Mouse (Mus musculus) megakaryocyte, adult 5-6 weeks (primary cell): ENCODE results near the gene Plppr3. TPM values are rescaled to one million over a fixed set of nuclear protein-coding genes. Genes with fewer than 3 reads are reported as not detected.

Experiments
- ATAC-seq: 2 replicates; pipeline ENCODE4 v1.8.0; 2016; ENCODE audit warnings: mild to moderate bottlenecking, inconsistent platforms; ENCODE audit not compliant: poor library complexity, severe bottlenecking
- total RNA-seq, 2 experiments: library from RNA; stranded (forward) in 1 of 2; stranded (reverse) in 1 of 2; fragments of 153-499, 151-499 nt in 1 of 2; fragments of 221-1000, 200-1000 nt in 1 of 2; gene quantifications; 2 replicates each; pipeline versions ENCODE4 v1.2.3 to v1.2.4; 2015 to 2017

Plppr3 gene
- total RNA-seq, 2 experiments from 2014 or later, result 10.6 to 17.6 TPM

DNA sequence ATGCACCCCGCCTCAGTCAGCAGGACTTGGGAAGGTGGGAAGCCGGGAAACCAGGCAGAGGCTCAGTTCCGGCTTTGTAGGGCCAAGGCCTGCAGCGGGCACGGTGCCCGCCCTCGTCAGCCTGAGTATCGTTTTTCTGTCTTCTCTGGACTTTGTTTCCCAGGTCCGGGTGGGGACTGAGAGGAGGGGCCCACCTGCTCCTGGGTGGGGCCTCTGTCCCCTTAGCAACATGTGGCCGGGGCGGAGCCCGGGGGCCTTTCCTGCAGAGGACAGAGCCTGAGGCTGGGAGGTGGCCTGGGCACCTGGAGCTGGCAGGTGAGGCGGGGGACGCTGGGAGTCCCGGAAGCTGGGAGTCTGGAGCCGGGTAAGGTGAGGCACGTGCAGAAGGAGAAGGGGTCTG, 52.1 kb downstream of the Plppr3 start:
- ATAC-seq, result no peak

- no peak for ATAC-seq
These were observed 52.7 kb downstream of the Plppr3 start for GRCm38 (mm10) chr10:79821731-79822130.

- no peak for ATAC-seq
These were observed 53.7 kb downstream of the Plppr3 start, which contains the start of gene Misp for GRCm38 (mm10) chr10:79820782-79821181. Gene Misp, plus strand, starts transcription at chr10:79820989.

DNA sequence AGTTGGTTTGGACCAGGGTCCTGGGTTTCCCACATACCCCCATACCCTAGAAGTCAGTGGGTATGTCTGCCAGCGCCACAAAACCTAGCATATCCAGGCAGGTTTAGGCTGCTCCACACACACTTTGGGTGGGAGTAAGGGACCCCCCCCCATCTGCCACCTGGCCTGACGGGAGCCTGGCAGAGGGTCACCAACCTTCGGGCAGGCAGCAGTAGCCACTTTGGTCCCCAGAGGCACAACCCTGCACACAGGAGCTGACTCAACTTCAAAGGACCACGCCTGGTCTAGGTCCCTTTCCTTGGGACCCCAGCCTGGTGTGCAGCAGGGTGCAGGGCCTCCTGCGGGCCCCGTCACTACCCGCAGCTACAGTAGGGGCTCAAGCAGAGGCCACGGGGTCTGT, 54.2 kb downstream of the Plppr3 start:
- ATAC-seq, result no peak

GRCm38 (mm10) chr10:79819606-79820005, 54.8 kb downstream of the Plppr3 start:
- ATAC-seq, result no peak

DNA sequence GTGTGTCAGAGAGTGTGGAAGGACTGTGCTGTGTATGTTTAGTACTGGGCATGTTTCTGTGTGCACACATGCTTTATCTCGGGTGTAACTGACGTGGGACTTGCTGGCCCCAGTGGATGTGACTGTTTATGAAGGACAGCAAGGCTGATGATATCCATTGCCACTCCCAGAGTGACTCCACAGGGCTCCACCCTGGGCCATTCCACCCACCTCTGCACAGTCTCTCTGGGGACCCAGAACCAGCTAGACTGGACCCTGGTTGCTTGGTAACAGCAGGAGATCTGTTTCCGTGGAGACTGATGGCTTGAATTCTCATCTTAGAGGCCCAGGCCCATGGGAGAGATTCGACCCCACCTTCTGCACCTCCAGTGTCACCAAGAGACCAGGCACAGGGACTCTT, 56.2 kb downstream of the Plppr3 start:
- ATAC-seq, result no peak

GRCm38 (mm10) chr10:79817111-79817510, 57.3 kb downstream of the Plppr3 start:
- no peak for ATAC-seq

GRCm38 (mm10) chr10:79815671-79816494, 58.6 kb downstream of the Plppr3 start:
- ATAC-seq, result no peak

DNA sequence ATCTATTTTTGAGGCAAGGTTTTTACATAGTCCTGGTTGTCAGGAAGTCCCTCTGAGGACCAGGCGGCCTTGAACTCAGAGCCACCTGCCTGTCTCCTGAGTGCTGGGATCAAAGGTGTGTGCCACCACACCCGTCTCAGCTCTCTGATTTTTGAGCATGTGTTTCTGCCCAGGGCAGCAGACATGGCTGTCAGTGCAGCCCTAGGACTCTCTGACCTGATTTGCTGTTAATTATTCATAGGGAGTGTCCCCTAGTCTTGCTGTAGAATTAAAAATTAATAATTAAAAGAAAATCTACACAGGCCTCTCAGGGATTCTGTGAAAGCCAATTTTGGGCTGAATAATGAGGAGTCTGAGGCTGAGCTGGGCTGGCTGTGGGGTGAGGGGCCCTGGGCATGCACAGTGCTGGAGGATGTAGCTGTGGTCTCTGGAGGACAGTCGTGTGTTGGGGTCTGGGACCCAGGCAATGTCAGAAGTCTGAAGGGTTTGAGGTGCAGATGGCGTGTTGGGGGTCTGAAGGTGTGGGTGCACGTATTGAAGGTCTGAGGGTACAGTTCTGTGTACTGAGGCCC, 60.1 kb downstream of the Plppr3 start:
- no peak for ATAC-seq

DNA sequence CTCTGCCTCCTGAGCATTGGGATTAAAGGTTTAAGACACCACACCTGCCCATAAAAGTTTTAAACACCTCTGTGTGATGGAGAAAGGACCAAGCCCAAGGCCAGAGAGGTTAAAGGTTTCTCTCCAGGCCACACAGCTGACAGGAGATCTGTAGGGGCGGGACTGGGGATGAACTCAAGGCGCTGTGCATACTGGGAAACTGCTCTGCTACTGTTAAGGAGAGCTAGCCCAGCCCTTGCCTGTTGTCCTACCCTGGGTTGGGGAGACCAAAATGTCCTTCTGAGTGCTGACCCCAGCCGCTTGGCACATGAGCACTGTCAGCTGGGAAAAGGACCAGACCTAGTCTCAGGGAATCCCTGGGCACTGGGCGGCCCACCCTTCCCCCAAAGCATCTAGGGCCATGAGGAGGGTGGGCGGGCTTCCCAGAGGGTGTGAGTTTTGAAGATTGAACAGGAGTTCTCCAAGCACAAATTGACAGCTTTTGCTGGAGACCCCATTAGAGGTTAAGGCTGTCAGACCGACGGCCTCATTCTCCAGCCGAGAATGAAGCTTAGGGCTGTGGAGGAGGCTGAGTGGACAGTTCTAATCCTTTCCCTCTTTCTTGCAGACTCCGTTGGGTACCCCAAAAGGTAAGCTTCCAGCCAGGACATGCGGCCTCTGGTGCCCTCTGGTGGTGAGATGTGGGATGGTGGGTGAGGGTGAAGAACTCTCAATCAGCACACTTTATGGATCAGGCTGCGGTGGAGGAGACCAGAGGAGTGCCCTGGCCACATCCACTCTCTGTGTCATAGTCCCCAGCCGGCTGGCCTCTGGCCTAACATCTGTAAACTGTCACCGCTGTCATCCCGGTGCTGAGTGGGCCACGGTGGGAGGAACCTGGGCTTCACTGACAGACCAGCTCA, 62.4 kb downstream of the Plppr3 start:
- peak; percentile 93 for ATAC-seq

Other genes starting within 250 kb of the Plppr3 start
Only the 30 nearest of the 34 such genes appear.
- not detected in 2 replicates for gene Madcam1, start 210.1 kb downstream of the Plppr3 start, total RNA-seq (2015)
- not detected in 2 replicates for gene Madcam1, start 210.1 kb downstream of the Plppr3 start, total RNA-seq (2017)
- gene Tpgs1, start 205.3 kb downstream of the Plppr3 start, total RNA-seq (2015), result 17.5 and 21.0 TPM in 2 replicates
- gene Tpgs1, start 205.3 kb downstream of the Plppr3 start, total RNA-seq (2017), result 8.8 and 21.1 TPM in 2 replicates
- gene Cdc34, start 192.4 kb downstream of the Plppr3 start, total RNA-seq (2015), result 52.6 and 53.3 TPM in 2 replicates
- 70.2 and 100 TPM in 2 replicates for gene Cdc34, start 192.4 kb downstream of the Plppr3 start, total RNA-seq (2017)
- gene Gzmm, start 185.6 kb downstream of the Plppr3 start, total RNA-seq (2015), result 2.0 and 2.4 TPM in 2 replicates
- gene Gzmm, start 185.6 kb downstream of the Plppr3 start, total RNA-seq (2017), result 0.20 and 0.92 TPM in 2 replicates
- 289 and 306 TPM in 2 replicates for gene Bsg, start 170.1 kb downstream of the Plppr3 start, total RNA-seq (2015)
- gene Bsg, start 170.1 kb downstream of the Plppr3 start, total RNA-seq (2017), result 194 and 196 TPM in 2 replicates
- gene Hcn2, start 158.0 kb downstream of the Plppr3 start, total RNA-seq (2015), result 0.04 TPM in 1 of 2 replicates, not detected in the other
- gene Hcn2, start 158.0 kb downstream of the Plppr3 start, total RNA-seq (2017), result not detected in 2 replicates
- gene Polrmt, start 128.1 kb downstream of the Plppr3 start, total RNA-seq (2015), result 20.9 and 27.8 TPM in 2 replicates
- gene Polrmt, start 128.1 kb downstream of the Plppr3 start, total RNA-seq (2017), result 9.7 and 12.6 TPM in 2 replicates
- not detected in 2 replicates for gene Fgf22, start 119.6 kb downstream of the Plppr3 start, total RNA-seq (2015)
- not detected in 2 replicates for gene Fgf22, start 119.6 kb downstream of the Plppr3 start, total RNA-seq (2017)
- 30.4 and 34.0 TPM in 2 replicates for gene Rnf126, start 107.7 kb downstream of the Plppr3 start, total RNA-seq (2015)
- 12.5 and 13.0 TPM in 2 replicates for gene Rnf126, start 107.7 kb downstream of the Plppr3 start, total RNA-seq (2017)
- gene Fstl3, start 97.4 kb downstream of the Plppr3 start, total RNA-seq (2015), result 3.9 and 5.3 TPM in 2 replicates
- 1.7 and 2.7 TPM in 2 replicates for gene Fstl3, start 97.4 kb downstream of the Plppr3 start, total RNA-seq (2017)
- 2.7 and 5.6 TPM in 2 replicates for gene Prss57, start 83.7 kb downstream of the Plppr3 start, total RNA-seq (2015)
- 1.2 and 1.8 TPM in 2 replicates for gene Prss57, start 83.7 kb downstream of the Plppr3 start, total RNA-seq (2017)
- 39.3 and 42.2 TPM in 2 replicates for gene Palm, start 81.1 kb downstream of the Plppr3 start, total RNA-seq (2015)
- gene Palm, start 81.1 kb downstream of the Plppr3 start, total RNA-seq (2017), result 30.2 and 35.5 TPM in 2 replicates
- gene Misp, start 53.6 kb downstream of the Plppr3 start, total RNA-seq (2015), result not detected in 2 replicates
- gene Misp, start 53.6 kb downstream of the Plppr3 start, total RNA-seq (2017), result not detected in 2 replicates
- gene Ptbp1, start 20.2 kb downstream of the Plppr3 start, total RNA-seq (2015), result 138 and 144 TPM in 2 replicates
- gene Ptbp1, start 20.2 kb downstream of the Plppr3 start, total RNA-seq (2017), result 97.9 and 133 TPM in 2 replicates
- gene Prtn3, start 158 bp downstream of the Plppr3 start, total RNA-seq (2015), result 322 and 372 TPM in 2 replicates
- gene Prtn3, start 158 bp downstream of the Plppr3 start, total RNA-seq (2017), result 92.6 and 97.3 TPM in 2 replicates
- 348 and 366 TPM in 2 replicates for gene Elane, start 11.6 kb upstream of the Plppr3 start, total RNA-seq (2015)
- 161 and 164 TPM in 2 replicates for gene Elane, start 11.6 kb upstream of the Plppr3 start, total RNA-seq (2017)
- gene Cfd, start 16.2 kb upstream of the Plppr3 start, total RNA-seq (2015), result not detected in 2 replicates
- gene Cfd, start 16.2 kb upstream of the Plppr3 start, total RNA-seq (2017), result not detected in 2 replicates
- gene Med16, start 34.3 kb upstream of the Plppr3 start, total RNA-seq (2015), result 12.0 and 13.6 TPM in 2 replicates
- gene Med16, start 34.3 kb upstream of the Plppr3 start, total RNA-seq (2017), result 17.5 and 18.0 TPM in 2 replicates
- gene Gm26602, start 36.2 kb upstream of the Plppr3 start, total RNA-seq (2015), result not detected in 2 replicates
- gene Gm26602, start 36.2 kb upstream of the Plppr3 start, total RNA-seq (2017), result not detected in 2 replicates
- 0.18 and 0.29 TPM in 2 replicates for gene Kiss1r, start 42.3 kb upstream of the Plppr3 start, total RNA-seq (2015)
- gene Kiss1r, start 42.3 kb upstream of the Plppr3 start, total RNA-seq (2017), result 0.26 and 0.77 TPM in 2 replicates
- gene R3hdm4, start 46.6 kb upstream of the Plppr3 start, total RNA-seq (2015), result 118 and 121 TPM in 2 replicates
- gene R3hdm4, start 46.6 kb upstream of the Plppr3 start, total RNA-seq (2017), result 92.1 and 134 TPM in 2 replicates
- 36.7 and 38.7 TPM in 2 replicates for gene Arid3a, start 52.4 kb upstream of the Plppr3 start, total RNA-seq (2015)
- 59.2 and 67.8 TPM in 2 replicates for gene Arid3a, start 52.4 kb upstream of the Plppr3 start, total RNA-seq (2017)
- 10.6 and 15.7 TPM in 2 replicates for gene Wdr18, start 85.5 kb upstream of the Plppr3 start, total RNA-seq (2015)
- gene Wdr18, start 85.5 kb upstream of the Plppr3 start, total RNA-seq (2017), result 7.8 TPM in 2 replicates
- not detected in 2 replicates for gene Grin3b, start 96.1 kb upstream of the Plppr3 start, total RNA-seq (2015)
- 0.18 TPM in 1 of 2 replicates, not detected in the other for gene Grin3b, start 96.1 kb upstream of the Plppr3 start, total RNA-seq (2017)
- gene Tmem259, start 109.7 kb upstream of the Plppr3 start, total RNA-seq (2015), result 51.6 and 52.2 TPM in 2 replicates
- 52.1 and 53.2 TPM in 2 replicates for gene Tmem259, start 109.7 kb upstream of the Plppr3 start, total RNA-seq (2017)
- 174 and 175 TPM in 2 replicates for gene Cnn2, start 114.0 kb upstream of the Plppr3 start, total RNA-seq (2015)
- 286 and 299 TPM in 2 replicates for gene Cnn2, start 114.0 kb upstream of the Plppr3 start, total RNA-seq (2017)
- 32.6 and 34.7 TPM in 2 replicates for gene Abca7, start 121.9 kb upstream of the Plppr3 start, total RNA-seq (2015)
- gene Abca7, start 121.9 kb upstream of the Plppr3 start, total RNA-seq (2017), result 33.6 and 37.4 TPM in 2 replicates
- 135 and 140 TPM in 2 replicates for gene Arhgap45, start 142.0 kb upstream of the Plppr3 start, total RNA-seq (2015)
- 235 and 237 TPM in 2 replicates for gene Arhgap45, start 142.0 kb upstream of the Plppr3 start, total RNA-seq (2017)
- gene Polr2e, start 165.2 kb upstream of the Plppr3 start, total RNA-seq (2015), result 70.2 and 70.7 TPM in 2 replicates
- 58.4 and 69.2 TPM in 2 replicates for gene Polr2e, start 165.2 kb upstream of the Plppr3 start, total RNA-seq (2017)
- gene Gpx4, start 172.5 kb upstream of the Plppr3 start, total RNA-seq (2015), result 259 and 303 TPM in 2 replicates
- 375 and 378 TPM in 2 replicates for gene Gpx4, start 172.5 kb upstream of the Plppr3 start, total RNA-seq (2017)